Mouse (Mus musculus) urinary bladder, adult 18-20 months (tissue): ENCODE measurements around the gene Capns2.

Source experiments
- DNase-seq, 2 experiments: peaks; one replicate each; pipeline ENCODE4 v3.0.0; 2022; ENCODE audit warnings: low spot score in 2 of 2, mixed read lengths in 2 of 2

Capns2 gene

DNA sequence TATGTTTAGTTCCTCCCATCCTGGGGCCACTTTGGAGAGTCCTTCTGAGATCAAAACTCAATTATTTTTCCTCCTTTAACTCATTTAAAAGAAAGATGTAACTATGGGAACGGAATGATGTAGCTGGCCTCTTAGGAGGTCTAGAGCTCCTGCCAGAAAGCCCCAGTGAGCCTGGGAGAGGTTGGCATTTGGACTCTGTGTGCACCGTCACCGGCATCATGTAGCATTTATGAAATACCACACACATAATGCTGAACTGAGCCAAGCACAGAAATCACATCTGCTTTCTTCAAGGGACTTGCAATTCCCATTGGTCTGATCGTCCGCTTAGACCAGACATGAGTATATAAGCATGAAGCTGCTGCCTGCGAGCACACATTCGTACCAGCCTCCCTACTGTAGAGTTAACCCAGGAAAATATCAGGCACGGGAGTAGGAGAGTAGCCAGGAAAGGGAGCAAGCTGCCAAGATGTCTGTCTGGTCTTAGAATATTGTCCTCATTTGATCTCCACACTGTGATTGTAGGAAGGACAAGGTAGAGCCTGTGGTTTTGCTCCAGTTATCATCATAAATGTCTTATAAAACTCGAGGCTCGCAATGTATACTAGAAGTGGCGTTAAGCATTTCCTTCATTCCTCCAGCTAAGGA lies 2.4 kb downstream of the Capns2 start:
- no peak for DNase-seq

DNA sequence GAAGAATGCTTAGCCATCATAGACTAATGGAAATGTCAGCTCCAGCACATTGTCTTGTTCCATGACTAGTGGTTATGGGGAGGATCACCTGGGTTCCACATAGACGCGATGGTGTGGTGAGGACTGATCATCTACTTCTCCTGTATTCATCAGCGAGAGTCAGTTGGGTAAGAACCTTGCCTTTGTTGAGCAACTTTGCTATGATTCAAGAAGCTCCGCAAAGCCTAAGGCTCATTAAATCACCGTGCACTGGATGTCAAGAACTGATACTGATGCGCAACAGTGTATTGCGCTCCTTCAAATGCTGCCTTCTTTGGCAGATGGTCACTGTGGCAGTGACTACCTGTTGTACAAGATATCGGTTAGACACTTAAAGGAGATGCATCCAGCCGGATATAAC lies 5.3 kb downstream of the Capns2 start:
- no peak for DNase-seq

DNA sequence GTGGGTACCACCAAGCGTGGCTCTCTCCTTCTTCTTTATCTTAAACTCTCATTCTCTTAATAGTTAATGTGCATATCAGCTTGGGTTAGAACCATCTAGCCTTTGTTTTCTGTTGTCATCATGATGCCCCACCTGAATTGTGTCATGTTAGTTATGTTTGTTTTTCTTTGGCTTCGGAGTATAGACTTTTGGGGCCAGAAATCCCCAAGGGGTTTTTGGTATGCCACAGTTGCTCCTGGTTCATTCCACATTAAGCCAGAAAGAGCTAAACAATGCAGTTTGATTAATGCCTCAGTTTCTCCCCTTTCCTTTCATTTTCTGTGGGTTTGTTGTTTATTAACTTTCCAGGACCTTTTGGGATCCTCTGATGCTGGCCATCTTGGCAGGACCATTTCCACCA lies 7.2 kb downstream of the Capns2 start:
- DNase-seq = no peak

DNA sequence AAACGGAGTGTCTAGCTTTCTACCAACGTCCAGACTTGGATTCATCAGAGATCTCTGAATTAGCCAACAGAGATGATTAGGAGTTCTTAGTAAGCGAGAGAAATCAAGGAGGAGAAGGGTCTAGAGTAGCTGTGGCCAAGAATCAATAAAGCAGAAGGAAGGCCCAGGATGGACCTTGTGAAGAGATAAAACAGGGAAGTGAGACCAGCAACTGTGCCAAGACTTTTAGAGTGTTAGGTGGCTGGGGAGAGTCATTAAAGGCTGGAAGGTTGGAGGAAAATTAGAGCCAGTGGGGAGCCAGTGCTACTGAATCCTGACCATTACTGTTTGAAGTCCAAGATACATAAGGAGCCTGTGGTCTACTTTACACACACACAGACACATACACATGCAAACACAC lies 10.3 kb downstream of the Capns2 start:
- no peak for DNase-seq

DNA sequence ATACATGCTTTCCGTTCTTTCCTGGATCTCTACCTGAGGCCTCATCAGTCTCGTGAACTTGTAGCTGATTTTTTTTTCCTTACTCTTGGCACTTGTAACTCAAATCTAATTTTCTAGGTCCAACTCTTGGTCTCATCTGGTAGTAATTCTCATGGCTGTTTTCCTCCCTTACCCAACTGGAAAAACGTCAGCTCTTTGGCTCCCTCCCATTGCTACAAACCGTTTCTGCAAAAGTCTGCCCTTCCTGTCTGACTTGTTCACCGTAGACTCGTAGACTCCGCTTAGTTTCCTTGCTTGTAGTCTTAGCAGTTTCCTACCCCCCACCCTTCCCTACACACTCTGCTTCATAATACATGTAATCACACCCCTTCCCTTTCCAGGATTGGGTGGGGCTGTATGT lies 12.2 kb downstream of the Capns2 start:
- no peak for DNase-seq

DNA sequence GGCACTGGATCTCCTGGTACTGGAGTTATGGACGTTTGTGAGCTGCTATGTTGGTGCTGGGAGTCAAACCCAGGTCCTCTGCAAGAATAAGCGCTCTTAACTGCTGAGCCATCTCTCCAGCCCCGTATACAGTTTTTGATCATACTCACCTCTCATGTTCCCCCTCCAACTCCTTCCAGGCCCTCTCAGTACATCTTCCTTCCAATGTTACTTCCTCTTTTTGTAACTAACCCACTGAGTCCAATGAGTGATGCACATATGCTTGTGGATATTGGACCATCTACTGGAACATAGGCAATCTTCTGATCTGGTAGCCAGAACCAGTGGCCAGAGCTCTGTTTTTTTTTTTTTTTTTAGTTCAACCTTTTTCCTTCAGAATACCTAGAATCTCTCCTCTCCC lies 14.9 kb downstream of the Capns2 start:
- no peak for DNase-seq

DNA sequence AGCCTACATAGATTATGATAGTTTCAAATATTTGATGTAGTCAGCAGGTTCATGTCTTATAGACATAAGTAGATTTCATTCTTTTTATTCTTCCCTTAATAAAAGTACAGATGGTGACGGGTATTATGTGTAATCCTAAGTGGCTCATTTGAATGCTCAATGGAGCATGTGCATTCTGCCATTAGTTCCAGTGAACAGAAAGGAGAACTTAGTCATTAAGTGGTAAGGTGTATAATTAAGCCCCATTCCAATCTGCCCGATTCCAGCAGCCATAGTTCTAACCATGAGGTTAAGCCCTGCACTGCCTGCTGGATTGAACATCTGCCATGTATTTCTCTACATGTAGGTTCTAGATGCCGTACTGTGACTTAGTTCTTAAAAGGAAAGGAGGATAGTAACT lies 20.6 kb downstream of the Capns2 start:
- no peak for DNase-seq

DNA sequence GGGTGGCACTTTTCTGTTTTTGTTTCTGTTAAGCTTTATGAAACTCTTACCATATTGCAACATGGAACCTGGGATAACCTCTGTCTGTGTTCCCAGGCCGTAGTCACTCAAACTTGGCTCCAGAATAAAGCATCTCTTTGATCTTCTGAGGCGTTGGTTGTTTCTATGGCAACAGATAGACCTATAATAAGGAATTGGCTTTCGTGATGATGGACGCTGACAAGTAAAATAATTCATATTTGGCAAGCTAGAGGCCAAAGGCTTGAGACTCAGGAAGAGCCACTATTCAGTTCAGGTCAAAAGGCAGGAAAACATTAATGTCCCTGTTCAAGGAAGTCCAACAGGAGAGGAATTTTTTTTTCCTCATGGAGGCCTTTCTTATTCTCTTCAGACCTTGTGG lies 27.8 kb downstream of the Capns2 start:
- DNase-seq = no peak

DNA sequence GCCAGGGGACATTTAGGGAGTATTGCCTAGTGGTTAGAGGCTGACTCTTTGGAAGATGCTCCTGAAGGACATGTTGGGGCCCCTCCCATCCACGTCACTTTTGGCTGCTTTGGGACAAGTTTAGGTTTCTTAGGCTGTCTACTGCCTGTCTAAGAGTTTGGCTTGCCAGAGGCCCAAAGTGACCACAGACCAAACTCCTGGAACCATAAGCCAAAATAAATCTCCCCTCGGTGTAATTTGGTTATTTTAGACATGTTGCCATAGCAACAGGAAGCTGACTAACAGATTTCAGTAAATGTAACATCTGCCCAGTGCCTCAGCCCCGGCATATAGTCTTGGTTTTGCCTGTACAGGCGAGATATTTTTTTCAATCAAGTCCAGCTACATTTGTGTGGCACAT lies 36.8 kb downstream of the Capns2 start:
- DNase-seq = no peak

DNA sequence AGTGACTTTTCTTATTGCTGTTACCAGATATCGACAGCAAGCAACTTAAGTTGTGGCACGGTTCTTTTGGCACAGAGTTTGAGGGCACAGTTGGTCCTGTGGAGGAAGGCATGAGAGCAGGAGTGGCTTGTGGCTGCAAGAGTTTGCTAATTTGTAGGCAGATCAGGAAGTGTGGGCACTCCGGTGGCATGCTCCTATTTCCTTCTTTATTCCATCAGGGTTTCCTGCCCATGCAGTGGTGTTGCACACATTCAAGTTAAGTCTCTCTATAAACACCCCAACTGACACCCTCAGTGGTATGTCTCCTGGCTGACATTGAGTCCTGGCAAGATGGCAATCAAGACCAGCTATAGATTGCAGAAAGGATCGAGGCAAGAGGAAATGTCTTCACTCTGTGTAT lies 47.9 kb downstream of the Capns2 start:
- no peak for DNase-seq

DNA sequence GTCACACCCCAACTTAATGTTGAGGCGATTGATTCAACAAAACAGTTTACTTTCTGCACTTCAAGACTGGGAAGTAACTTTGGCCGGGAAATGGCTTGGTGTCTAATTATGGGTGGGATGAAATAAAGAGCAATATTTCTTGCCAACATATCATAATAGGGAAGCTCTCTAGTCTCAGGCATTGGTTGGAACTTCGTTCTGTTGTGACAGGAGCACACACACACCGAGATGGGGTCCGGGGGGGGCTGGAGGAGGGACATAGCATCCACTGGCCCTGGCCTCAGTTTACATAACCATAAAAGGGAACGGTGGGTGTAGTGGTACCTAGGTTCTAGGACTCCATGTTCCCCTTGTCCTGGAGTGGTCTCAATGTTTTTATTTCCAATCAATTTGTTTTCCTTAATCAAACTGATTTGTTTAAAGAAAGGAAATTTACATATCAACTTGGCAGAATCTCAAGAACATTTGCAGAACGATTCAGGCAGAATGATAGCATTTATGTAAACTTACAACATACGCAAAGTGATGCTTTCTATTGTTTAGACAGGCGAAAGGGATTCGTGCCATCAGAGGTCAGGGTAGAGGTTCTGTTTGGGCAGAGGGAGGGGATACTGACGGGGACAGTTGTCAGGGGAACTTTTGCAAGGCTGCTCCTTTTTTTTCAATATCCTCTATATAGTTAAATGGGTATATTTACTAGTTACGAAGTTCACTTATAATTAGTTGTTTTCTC lies 49.6 kb downstream of the Capns2 start:
- no peak for DNase-seq
